Mouse (Mus musculus): ENCODE data around the gene Xxylt1.

DNA sequence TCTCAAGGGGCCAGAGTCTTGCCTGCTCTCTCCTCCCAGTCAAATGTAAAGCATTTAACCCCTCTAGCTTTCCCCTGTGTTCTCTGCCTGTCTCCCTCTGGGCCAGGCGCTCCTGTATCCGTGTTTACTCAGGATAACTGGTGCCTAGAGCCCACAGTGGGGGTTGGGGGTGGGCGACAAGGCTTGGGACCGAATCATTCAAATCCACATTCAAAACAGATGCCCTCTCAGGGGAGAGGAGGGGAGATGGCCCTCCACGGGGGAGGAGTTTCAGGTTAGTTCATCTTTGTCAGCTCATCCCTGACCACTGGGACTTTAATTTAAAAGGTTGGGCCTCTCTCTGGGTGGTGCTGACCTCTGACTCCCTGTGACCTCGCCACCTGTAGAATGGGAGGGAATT, 144.8 kb downstream of the Xxylt1 start:
- TF ChIP-seq CTCF (conservative IDR thresholded peaks at IDR 0.05; ENCODE audit: insufficient read depth, insufficient read length, low read depth, low read length), result no peak
- no peak for TF ChIP-seq POLR2A (IDR thresholded peaks at IDR 0.05; ENCODE audit: low read depth, low read length)

Measured in kidney, adult 2 months (tissue).